28 mouse cellular contexts compared by ENCODE assay signal in the genomic region with DNA sequence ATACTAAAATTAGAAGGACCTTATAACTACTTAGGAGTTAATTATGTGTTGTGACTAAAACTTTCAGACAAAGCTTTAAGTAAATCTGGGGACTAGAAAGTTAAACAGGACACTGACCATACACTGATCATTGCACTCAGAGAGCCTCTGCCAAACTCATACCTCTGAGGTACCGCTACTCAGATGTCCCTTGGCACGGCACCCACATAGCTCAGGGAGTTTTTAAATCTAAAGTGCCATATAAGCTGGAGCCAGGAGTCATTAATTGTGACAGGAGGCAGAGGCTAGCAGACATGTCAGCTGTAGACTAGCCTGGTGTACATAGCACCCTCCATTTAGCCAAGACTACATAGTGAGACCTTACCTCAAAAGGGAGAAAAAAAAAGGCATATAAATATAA. TPM values are rescaled to one million over a fixed set of nuclear protein-coding genes. Genes with fewer than 3 reads are reported as not detected.
DNase-seq lines count a peak whose midpoint lies in the region; ATAC-seq and TF ChIP-seq lines count a peak whose summit lies in the region.
"Had no signal": no experiment of that assay in that cellular context is flagged by ENCODE, and none has a peak within 500 bp of the region (broad histone marks: within the 10 kb centered on the region; RNA-seq: fewer than 3 reads in every experiment).

No protein-coding gene starts in this region.

- TF ChIP-seq POLR2A in kidney, adult 2 months (IDR thresholded peaks at IDR 0.05; ENCODE audit: low read depth, low read length) = no peak
- no peak for TF ChIP-seq POLR2A in liver, adult 2 months (IDR thresholded peaks at IDR 0.05; ENCODE audit: extremely low read depth, insufficient read depth, low read length)

- no peak overlapping the region for H3K4me3 ChIP-seq in kidney, adult 2 months (ENCODE audit: insufficient read depth, low read depth, low read length)
- H3K4me3 ChIP-seq in kidney, embryonic 15.5 days (replicated peaks) = no peak overlapping the region
- no peak overlapping the region for H3K4me3 ChIP-seq in liver, adult 2 months (ENCODE audit: insufficient read depth, low read depth, low read length)
- no peak overlapping the region for H3K4me3 ChIP-seq in liver, embryonic 11.5 days (ENCODE audit: low read depth, low read length)
- H3K4me3 ChIP-seq: embryonic facial prominence, embryonic 12.5 days; embryonic facial prominence, embryonic 15.5 days; heart, embryonic 12.5 days; heart, embryonic 15.5 days; hindbrain, embryonic 10.5 days; hindbrain, embryonic 13.5 days; intestine, embryonic 15.5 days had no signal

- peak; percentile 45 for DNase-seq in cerebellum, adult 11-12 months
- no peak for DNase-seq in cerebellum, adult 9-10 months
- peak; percentile 30 to 60 for DNase-seq in cerebellum, postnatal 25 days
- DNase-seq in cerebellum, adult 11 months = no peak
- DNase-seq in kidney, adult 2 months = peak; percentile 16
- DNase-seq in liver, adult 2 months (ENCODE audit: extremely low read depth, low read depth, low spot score) = peak; percentile 37
- DNase-seq in liver, embryonic 11.5 days (ENCODE audit: low spot score) = no peak
- DNase-seq: adrenal gland, postnatal 10 days; adrenal gland, postnatal 36 days; B cell, adult 2 months; forebrain, postnatal 0 days; gastrocnemius, postnatal 10 days; heart, adult 18-20 months; heart, postnatal 10 days; heart, postnatal 36 days had no signal

- WGBS in kidney, adult 2 months = 42% methylated on average over 2 of the region's 2 CpGs
- 82% methylated on average over 2 of the region's 2 CpGs for WGBS in kidney, embryonic 15.5 days
- 35% methylated on average over 2 of the region's 2 CpGs for WGBS in liver, adult 2 months
- WGBS in liver, embryonic 11.5 days = 80% methylated on average over 2 of the region's 2 CpGs

- no peaks in the 10 kb centered on the region for H3K27me3 ChIP-seq in kidney, adult 2 months (replicated peaks; ENCODE audit: control insufficient read depth, insufficient read depth, low read length)
- H3K27me3 ChIP-seq in kidney, embryonic 15.5 days = no peaks in the 10 kb centered on the region
- H3K27me3 ChIP-seq in liver, adult 2 months (ENCODE audit: control insufficient read depth, insufficient read depth, low read length) = no peaks in the 10 kb centered on the region
- no peaks in the 10 kb centered on the region for H3K27me3 ChIP-seq in liver, embryonic 11.5 days (replicated peaks; ENCODE audit: control insufficient read depth, insufficient read depth, low read length)
- H3K27me3 ChIP-seq: CH12.LX; embryonic facial prominence, embryonic 12.5 days; embryonic facial prominence, embryonic 15.5 days; heart, embryonic 12.5 days; heart, embryonic 15.5 days; hindbrain, embryonic 13.5 days; intestine, embryonic 15.5 days; Patski had no signal

- no peak for TF ChIP-seq CTCF in kidney, adult 2 months (conservative IDR thresholded peaks at IDR 0.05; ENCODE audit: insufficient read depth, insufficient read length, low read depth, low read length)
- TF ChIP-seq CTCF in liver, adult 2 months (IDR thresholded peaks at IDR 0.05; ENCODE audit: low read depth, low read length) = no peak

- no peak overlapping the region for H3K4me2 ChIP-seq in kidney, embryonic 15.5 days
- no peak overlapping the region for H3K4me2 ChIP-seq in liver, embryonic 11.5 days
- H3K4me2 ChIP-seq: embryonic facial prominence, embryonic 12.5 days; embryonic facial prominence, embryonic 15.5 days; heart, embryonic 12.5 days; heart, embryonic 15.5 days; hindbrain, embryonic 13.5 days; intestine, embryonic 15.5 days had no signal

- peak overlapping the region; percentile 91 for H3K27ac ChIP-seq in kidney, adult 2 months (ENCODE audit: insufficient read depth, low read depth, low read length)
- H3K27ac ChIP-seq in kidney, embryonic 15.5 days = no peak overlapping the region
- no peak overlapping the region for H3K27ac ChIP-seq in liver, adult 2 months (replicated peaks; ENCODE audit: insufficient read depth, low read depth, low read length)
- H3K27ac ChIP-seq in liver, embryonic 11.5 days (ENCODE audit: low read depth, low read length) = no peak overlapping the region
- H3K27ac ChIP-seq: embryonic facial prominence, embryonic 12.5 days; embryonic facial prominence, embryonic 15.5 days; heart, embryonic 15.5 days; hindbrain, embryonic 10.5 days; hindbrain, embryonic 13.5 days; intestine, embryonic 15.5 days had no signal

- ATAC-seq in kidney, embryonic 15.5 days (replicated peaks; ENCODE audit: low FRiP score) = no peak
- ATAC-seq in liver, embryonic 11.5 days (replicated peaks; ENCODE audit: low FRiP score) = no peak
- ATAC-seq: forebrain, embryonic 14.5 days; forebrain, postnatal 0 days; hindbrain, embryonic 16.5 days; intestine, embryonic 15.5 days; Patski had no signal

- H3K9me3 ChIP-seq in kidney, embryonic 15.5 days (replicated peaks) = no peaks in the 10 kb centered on the region
- no peaks in the 10 kb centered on the region for H3K9me3 ChIP-seq in liver, embryonic 11.5 days (ENCODE audit: control insufficient read depth, low read length)
- H3K9me3 ChIP-seq: embryonic facial prominence, embryonic 12.5 days; embryonic facial prominence, embryonic 15.5 days; G1E; heart, embryonic 12.5 days; heart, embryonic 15.5 days; hindbrain, embryonic 10.5 days; hindbrain, embryonic 13.5 days; intestine, embryonic 15.5 days had no signal

- H3K4me1 ChIP-seq in kidney, adult 2 months (ENCODE audit: control insufficient read depth, insufficient read depth, low read length) = peaks cover 10% of the 10 kb centered on the region; the same call in 1 of the 2 replicates
- H3K4me1 ChIP-seq in kidney, embryonic 15.5 days = no peaks in the 10 kb centered on the region
- no peaks in the 10 kb centered on the region; the same call in none of the 2 replicates for H3K4me1 ChIP-seq in liver, adult 2 months (ENCODE audit: control insufficient read depth, insufficient read depth, low read length)
- H3K4me1 ChIP-seq in liver, embryonic 11.5 days (replicated peaks; ENCODE audit: control insufficient read depth, insufficient read depth, low read length) = no peaks in the 10 kb centered on the region
- H3K4me1 ChIP-seq: embryonic facial prominence, embryonic 12.5 days; embryonic facial prominence, embryonic 15.5 days; hindbrain, embryonic 10.5 days; intestine, embryonic 15.5 days had no signal

- H3K79me2 ChIP-seq in liver, adult 2 months (ENCODE audit: control insufficient read depth, insufficient read depth, low read length) = peaks cover 9% of the 10 kb centered on the region; the same call in 1 of the 2 replicates

- H3K9ac ChIP-seq in kidney, embryonic 15.5 days = no peak overlapping the region
- H3K9ac ChIP-seq in liver, adult 2 months (ENCODE audit: low read depth, low read length) = no peak overlapping the region
- no peak overlapping the region for H3K9ac ChIP-seq in liver, embryonic 11.5 days (ENCODE audit: low read depth, low read length)
- H3K9ac ChIP-seq: embryonic facial prominence, embryonic 12.5 days; embryonic facial prominence, embryonic 15.5 days; forebrain, postnatal 0 days; heart, embryonic 12.5 days; heart, embryonic 15.5 days; hindbrain, embryonic 13.5 days; intestine, embryonic 15.5 days had no signal

- H3K36me3 ChIP-seq in kidney, adult 2 months (ENCODE audit: control insufficient read depth, insufficient read depth, low read length) = peaks cover 2% of the 10 kb centered on the region; the same call in 1 of the 2 replicates
- H3K36me3 ChIP-seq in kidney, embryonic 15.5 days = no peaks in the 10 kb centered on the region
- H3K36me3 ChIP-seq in liver, adult 2 months (ENCODE audit: control insufficient read depth, insufficient read depth, low read length) = peaks cover 38% of the 10 kb centered on the region
- H3K36me3 ChIP-seq in liver, embryonic 11.5 days (ENCODE audit: control insufficient read depth, insufficient read depth, low read length) = no peaks in the 10 kb centered on the region
- H3K36me3 ChIP-seq: embryonic facial prominence, embryonic 12.5 days; embryonic facial prominence, embryonic 15.5 days; heart, embryonic 15.5 days; hindbrain, embryonic 10.5 days; intestine, embryonic 15.5 days had no signal

RNA-seq across cellular contexts. Expression of a gene that starts 31.7 kb away (rescaled TPM):
- 5.8 and 5.9 TPM in 2 replicates for polyA plus RNA-seq in kidney, adult 2 months (2012; rRNA removed)
- 1.4 and 1.6 TPM in 2 replicates for polyA plus RNA-seq in kidney, embryonic 15.5 days (2015; fragmentation: Nextera tagmentation; extraction: Ambion mirVana)
- total RNA-seq in liver, adult 2 months (2014; rRNA removed) = 23.5 and 30.3 TPM in 2 replicates
- polyA plus RNA-seq in liver, adult 2 months (2012; rRNA removed) = 4.4 and 6.3 TPM in 2 replicates
- 1.1 and 1.5 TPM in 2 replicates for polyA plus RNA-seq in liver, embryonic 11.5 days (2014; fragmentation: Nextera tagmentation; extraction: Ambion mirVana)

Comparison
In these comparisons a context has a peak if more than half of its experiments do, and no peak if none do; other contexts are left out.
1. DNase-seq: peak in cerebellum, adult 11-12 months (single experiment), cerebellum, postnatal 25 days (2 of 2), kidney, adult 2 months (single experiment) and liver, adult 2 months (single experiment); none in cerebellum, adult 9-10 months (single experiment), cerebellum, adult 11 months (single experiment) and liver, embryonic 11.5 days (single experiment).